In genomic region chr5:75900231-75900920, GRCm38 (mm10) we compare ENCODE assay signal across 11 mouse cellular contexts.
DNase-seq lines count a peak whose midpoint lies in the region; ATAC-seq and TF ChIP-seq lines count a peak whose summit lies in the region.
"Had no signal": no experiment of that assay in that cellular context is flagged by ENCODE, and none has a peak within 500 bp of the region (broad histone marks: within the 10 kb centered on the region; RNA-seq: fewer than 3 reads in every experiment).

No protein-coding gene starts in this region.

- peak overlapping the region; percentile 5 for H3K4me3 ChIP-seq in heart, embryonic 13.5 days
- no peak overlapping the region for H3K4me3 ChIP-seq in lung, adult 2 months (replicated peaks; ENCODE audit: extremely low read depth, low read depth, low read length)
- H3K4me3 ChIP-seq in hindbrain, embryonic 11.5 days (ENCODE audit: low read depth, low read length) = no peak overlapping the region

- no peak for TF ChIP-seq POLR2A in lung, adult 2 months (IDR thresholded peaks at IDR 0.05; ENCODE audit: borderline replicate concordance, extremely low read depth, low read depth, low read length)

- ATAC-seq in heart, embryonic 13.5 days (ENCODE audit: extremely low read depth, insufficient number of reproducible peaks, low FRiP score, low TSS enrichment) = no peak
- ATAC-seq in hindbrain, embryonic 11.5 days (ENCODE audit: low FRiP score) = no peak
- ATAC-seq: Patski had no signal

- no peak overlapping the region; the same call in 1 of the 2 replicates for H3K9ac ChIP-seq in heart, embryonic 13.5 days
- H3K9ac ChIP-seq in hindbrain, embryonic 11.5 days (ENCODE audit: low read depth, low read length) = no peak overlapping the region

- H3K27ac ChIP-seq in heart, embryonic 13.5 days (replicated peaks) = peak overlapping the region; percentile 53
- H3K27ac ChIP-seq in hindbrain, embryonic 11.5 days (ENCODE audit: low read depth, low read length) = no peak overlapping the region

- H3K4me1 ChIP-seq in heart, embryonic 13.5 days = peaks cover 32% of the 10 kb centered on the region
- H3K4me1 ChIP-seq in lung, adult 2 months (ENCODE audit: control insufficient read depth, insufficient read depth, low read length) = peaks cover 8% of the 10 kb centered on the region; the same call in 1 of the 2 replicates
- H3K4me1 ChIP-seq in hindbrain, embryonic 11.5 days (replicated peaks; ENCODE audit: control insufficient read depth, insufficient read depth, low read length) = no peaks in the 10 kb centered on the region

- H3K4me2 ChIP-seq in heart, embryonic 13.5 days = peak overlapping the region; percentile 55
- no peak overlapping the region for H3K4me2 ChIP-seq in hindbrain, embryonic 11.5 days (replicated peaks; ENCODE audit: low read depth, low read length)

- H3K27me3 ChIP-seq in heart, embryonic 13.5 days (replicated peaks) = no peaks in the 10 kb centered on the region
- H3K27me3 ChIP-seq in hindbrain, embryonic 11.5 days (ENCODE audit: control insufficient read depth, insufficient read depth, low read length) = no peaks in the 10 kb centered on the region
- H3K27me3 ChIP-seq: Patski had no signal

- 11% methylated on average over 16 of the region's 16 CpGs for WGBS in heart, embryonic 13.5 days
- WGBS in lung, adult 2 months = 19% methylated on average over 16 of the region's 16 CpGs
- 60% methylated on average over 16 of the region's 16 CpGs for WGBS in hindbrain, embryonic 11.5 days

- TF ChIP-seq CTCF in lung, adult 2 months (IDR thresholded peaks at IDR 0.05; ENCODE audit: insufficient read depth, low read length) = no peak

- DNase-seq in heart, adult 18-20 months = peak; percentile 40 to 51
- no peak for DNase-seq in heart, postnatal 36 days
- DNase-seq in adrenal gland, postnatal 10 days = peak; percentile 30
- DNase-seq in lung, adult 2 months = peak; percentile 20
- DNase-seq in layer of hippocampus, postnatal 36 days = no peak
- no peak for DNase-seq in right cerebral cortex, adult 18-20 months
- DNase-seq in hindbrain, embryonic 11.5 days (ENCODE audit: low spot score) = no peak
- DNase-seq: cerebellum, postnatal 25 days; thymus, postnatal 36 days had no signal

- intact Hi-C loops in heart, postnatal 36 days (cut with DNase I) = no loop called here

- no peaks in the 10 kb centered on the region for H3K36me3 ChIP-seq in heart, embryonic 13.5 days
- H3K36me3 ChIP-seq in hindbrain, embryonic 11.5 days (ENCODE audit: control insufficient read depth, insufficient read depth, low read length) = no peaks in the 10 kb centered on the region

- no peaks in the 10 kb centered on the region for H3K9me3 ChIP-seq in heart, embryonic 13.5 days
- no peaks in the 10 kb centered on the region for H3K9me3 ChIP-seq in hindbrain, embryonic 11.5 days (ENCODE audit: control insufficient read depth, low read length)

Comparison
In these comparisons a context has a peak if more than half of its experiments do, and no peak if none do; other contexts are left out.
1. DNase-seq: peak in heart, adult 18-20 months (2 of 2), adrenal gland, postnatal 10 days (single experiment) and lung, adult 2 months (single experiment); none in heart, postnatal 36 days (0 of 2), layer of hippocampus, postnatal 36 days (0 of 2), right cerebral cortex, adult 18-20 months (single experiment) and hindbrain, embryonic 11.5 days (single experiment).